Mouse (Mus musculus) stomach, embryonic 16.5 days (tissue): Measurements from ENCODE around the gene Tec. TPM values are rescaled to one million over a fixed set of nuclear protein-coding genes. Genes with fewer than 3 reads are reported as not detected.

Experiments used
- ATAC-seq: fragments of 200-750 bp; cut with Nextera tagmentation; 2 replicates; pipeline ENCODE4 v1.8.0; 2017; ENCODE audit warnings: moderate number of reproducible peaks, moderate TSS enrichment; ENCODE audit not compliant: insufficient read depth, low FRiP score
- H3K27ac ChIP-seq: fragments of 300-500 bp; sonication (generic); 2 replicates; pipeline ENCODE4 v1.5.1; 2014; ENCODE audit warnings: low read length
- H3K27me3 ChIP-seq: fragments of 300-500 bp; sonication (generic); 2 replicates; pipeline ENCODE4 v1.6.1; 2014; ENCODE audit warnings: low read length, control low read depth, mixed read lengths; ENCODE audit not compliant: control insufficient read depth, insufficient read depth
- H3K36me3 ChIP-seq: fragments of 300-500 bp; sonication (generic); 2 replicates; pipeline ENCODE4 v1.6.1; 2014; ENCODE audit warnings: low read length; ENCODE audit not compliant: control insufficient read depth, insufficient read depth
- H3K4me1 ChIP-seq: fragments of 300-500 bp; sonication (generic); 2 replicates; pipeline ENCODE4 v1.6.1; 2014; ENCODE audit warnings: low read length, control low read depth, mixed read lengths; ENCODE audit not compliant: control insufficient read depth, insufficient read depth
- H3K4me2 ChIP-seq: fragments of 300-500 bp; sonication (generic); 2 replicates; pipeline ENCODE4 v1.6.1; 2014; ENCODE audit warnings: low read depth, low read length, mixed read lengths
- H3K4me3 ChIP-seq: fragments of 300-500 bp; sonication (generic); replicated peaks from 2 replicates; pipeline ENCODE4 v1.5.1; 2014; ENCODE audit warnings: mild to moderate bottlenecking, low read length
- H3K9ac ChIP-seq: fragments of 300-500 bp; sonication (generic); 2 replicates; pipeline ENCODE4 v1.6.1; 2014; ENCODE audit warnings: low read length
- H3K9me3 ChIP-seq: fragments of 300-500 bp; sonication (generic); replicated peaks from 2 replicates; pipeline ENCODE4 v1.6.1; 2016; ENCODE audit warnings: low read length, control low read depth; ENCODE audit not compliant: control insufficient read depth
- WGBS: fragments of 180-500 bp; shearing (Covaris S2); extraction: QIAGEN DNeasy Blood & Tissue Kit; methylation state at CpG from one replicate; pipeline ENCODE4 v1.1.7; 2014; 5-methylcytosine and 5-hydroxymethylcytosine counted together
- polyA plus RNA-seq: library from polyadenylated mRNA; unstranded; fragments of >200 nt; fragmentation: Nextera tagmentation; extraction: Ambion mirVana; gene quantifications from 2 replicates; pipeline ENCODE4 v1.2.1, GENCODE M21; 2015

Tec gene
- polyA plus RNA-seq, 1 experiment from 2014 or later = 12.5 TPM

DNA sequence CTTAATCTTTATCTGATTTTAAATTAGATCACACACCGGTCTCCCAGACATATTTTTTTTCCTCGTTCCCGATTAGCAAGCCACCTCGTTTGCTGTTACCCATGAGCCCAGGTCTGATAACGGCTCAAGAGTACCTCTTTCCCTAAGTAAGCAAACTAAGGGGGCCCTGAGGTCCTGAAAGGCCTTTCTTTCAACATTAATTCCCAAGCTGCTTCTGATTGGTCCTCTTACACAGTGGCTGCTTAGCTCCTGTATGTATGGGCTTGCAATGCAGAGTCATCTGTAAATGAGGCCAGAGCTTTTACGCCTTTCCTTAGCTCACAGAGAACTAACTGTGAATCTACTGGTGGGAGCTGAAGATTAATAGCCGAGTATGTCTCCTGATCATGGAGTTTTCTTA is 131.4 kb downstream of the Tec start:
- no peak overlapping the region for H3K4me2 ChIP-seq
- 42% methylated on average over 7 of the region's 7 CpGs for WGBS
- no peaks in the 10 kb centered on the region for H3K9me3 ChIP-seq
- no peak overlapping the region for H3K9ac ChIP-seq
- no peaks in the 10 kb centered on the region for H3K4me1 ChIP-seq
- no peaks in the 10 kb centered on the region for H3K36me3 ChIP-seq
- no peaks in the 10 kb centered on the region for H3K27me3 ChIP-seq
- no peak for ATAC-seq
- H3K4me3 ChIP-seq = no peak overlapping the region
- no peak overlapping the region for H3K27ac ChIP-seq

DNA sequence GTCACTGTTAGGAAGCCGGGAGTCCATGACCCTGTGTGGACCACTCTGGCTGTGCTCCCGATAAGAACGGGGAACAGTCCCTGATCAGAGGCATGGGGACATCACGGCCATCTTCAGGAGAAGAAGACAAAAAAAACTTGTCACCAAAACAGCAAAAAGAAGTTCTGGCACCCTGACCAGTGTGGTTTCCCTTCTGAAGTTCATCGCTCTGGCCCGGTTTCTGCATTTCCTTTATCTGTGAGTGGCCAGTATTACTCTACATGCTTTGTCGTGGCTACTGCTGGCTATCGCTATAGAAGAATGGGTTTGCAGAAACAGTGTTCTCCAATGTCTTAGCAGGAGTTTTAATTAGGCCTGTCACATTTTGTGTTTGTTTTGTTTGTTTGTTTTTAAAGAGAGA is 131.8 kb downstream of the Tec start:
- no peaks in the 10 kb centered on the region for H3K4me1 ChIP-seq

DNA sequence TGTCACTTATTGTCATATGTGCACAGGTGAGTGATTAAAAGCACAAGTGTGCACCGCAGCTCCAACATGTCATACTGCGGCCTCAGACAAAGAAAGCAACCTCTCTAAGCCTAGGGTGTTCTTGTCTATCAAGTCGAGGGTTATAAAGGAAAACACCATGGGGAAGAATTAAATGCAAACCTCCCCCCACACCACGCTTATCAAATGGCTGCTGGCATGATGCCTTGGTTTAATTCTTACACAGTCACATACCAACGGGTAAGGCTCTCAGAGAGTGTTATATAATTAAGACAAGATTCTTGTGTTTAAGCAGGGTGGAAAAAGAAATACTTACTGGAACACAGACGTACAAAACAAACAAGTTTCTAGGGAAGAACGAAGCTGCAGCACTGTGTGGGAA is 132.5 kb downstream of the Tec start:
- no peak for ATAC-seq
- H3K27me3 ChIP-seq = no peaks in the 10 kb centered on the region

More for the DNA sequence above, 131.8 kb downstream of the Tec start:
- no peak for ATAC-seq
- no peak overlapping the region for H3K4me3 ChIP-seq
- H3K36me3 ChIP-seq = no peaks in the 10 kb centered on the region
- H3K9ac ChIP-seq = no peak overlapping the region
- WGBS = 55% methylated on average over 8 of the region's 8 CpGs
- H3K27ac ChIP-seq = no peak overlapping the region
- H3K27me3 ChIP-seq = no peaks in the 10 kb centered on the region
- no peak overlapping the region for H3K4me2 ChIP-seq
- H3K9me3 ChIP-seq = no peaks in the 10 kb centered on the region

DNA sequence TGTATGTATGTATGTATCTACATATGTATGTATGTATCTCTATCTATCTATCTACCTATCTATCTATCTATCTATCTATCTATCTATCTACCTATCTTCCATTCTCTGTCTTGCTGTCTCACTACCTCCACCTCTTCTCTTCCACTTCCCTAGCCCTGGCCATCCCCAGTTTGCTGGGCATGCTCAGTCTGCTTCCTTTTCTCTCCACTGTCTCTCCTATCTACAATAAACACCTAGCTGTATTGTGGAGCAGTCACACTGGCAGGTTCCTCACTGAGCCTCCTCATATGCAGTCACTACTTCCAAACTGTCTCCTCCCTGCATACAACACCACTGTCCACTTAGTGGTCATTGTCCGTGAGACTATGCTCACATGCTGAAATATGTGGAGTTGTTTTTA is 135.4 kb downstream of the Tec start:
- no peak overlapping the region for H3K4me3 ChIP-seq
- no peaks in the 10 kb centered on the region for H3K27me3 ChIP-seq
- H3K4me2 ChIP-seq = no peak overlapping the region
- H3K9ac ChIP-seq = no peak overlapping the region
- no peak for ATAC-seq
- 83% methylated on average over 1 of the region's 1 CpGs for WGBS
- no peak overlapping the region for H3K27ac ChIP-seq
- no peaks in the 10 kb centered on the region for H3K4me1 ChIP-seq
- H3K9me3 ChIP-seq = no peaks in the 10 kb centered on the region
- H3K36me3 ChIP-seq = no peaks in the 10 kb centered on the region

More for the DNA sequence above, 132.5 kb downstream of the Tec start:
- Histone ChIP-seq H3K4me2 (no peak overlapping the region), H3K4me1 (no peaks in the 10 kb centered on the region), H3K36me3 (no peaks in the 10 kb centered on the region), H3K4me3 (no peak overlapping the region), H3K27ac (no peak overlapping the region), H3K9ac (no peak overlapping the region), H3K9me3 (no peaks in the 10 kb centered on the region)
- WGBS = 60% methylated on average over 7 of the region's 7 CpGs

DNA sequence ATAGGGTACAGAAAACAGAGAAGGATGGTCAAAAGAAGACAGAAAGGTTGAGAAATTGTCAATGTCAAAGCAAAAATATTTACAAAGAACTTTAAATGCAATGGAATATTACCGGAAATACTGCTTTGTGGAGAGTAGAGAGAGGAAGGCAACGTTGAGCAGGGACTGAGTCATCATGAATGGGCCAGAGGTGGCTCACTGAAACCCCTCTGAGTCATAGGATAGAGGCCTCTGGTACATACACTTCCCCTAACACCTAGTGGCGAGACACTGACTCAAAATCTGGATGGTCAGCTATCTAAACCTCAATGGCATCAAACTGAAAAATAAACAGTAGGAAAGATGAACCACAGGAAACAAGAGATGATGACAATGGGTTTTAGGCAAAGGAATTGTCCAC is 142.9 kb downstream of the Tec start:
- H3K9me3 ChIP-seq = no peaks in the 10 kb centered on the region
- no peak for ATAC-seq

DNA sequence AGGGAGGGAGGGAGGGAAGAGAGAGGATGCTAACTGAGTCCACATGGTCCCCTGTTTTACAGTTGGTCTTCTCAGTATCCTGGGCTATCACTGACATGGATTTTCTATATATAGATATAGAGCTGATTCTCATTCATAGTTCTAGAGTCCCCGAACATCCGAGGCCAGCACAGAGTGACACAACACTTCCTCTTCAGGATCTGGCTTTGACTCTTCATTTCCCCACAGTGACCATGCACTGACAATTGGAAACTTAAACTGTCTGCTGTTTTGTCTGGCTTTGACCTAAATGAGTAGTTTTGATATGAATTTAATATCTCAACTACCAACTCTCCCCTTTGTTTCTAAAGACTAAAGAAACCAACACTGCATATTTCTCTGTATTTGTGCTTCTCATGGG is 144.9 kb downstream of the Tec start:
- Histone ChIP-seq H3K9me3 (no peaks in the 10 kb centered on the region), H3K27me3 (no peaks in the 10 kb centered on the region), H3K9ac (no peak overlapping the region), H3K36me3 (no peaks in the 10 kb centered on the region), H3K4me2 (no peak overlapping the region), H3K4me3 (no peak overlapping the region), H3K4me1 (no peaks in the 10 kb centered on the region), H3K27ac (no peak overlapping the region)
- WGBS = 61% methylated on average over 2 of the region's 2 CpGs
- no peak for ATAC-seq

More for the DNA sequence above, 142.9 kb downstream of the Tec start:
- no peak overlapping the region for H3K9ac ChIP-seq
- H3K4me3 ChIP-seq = no peak overlapping the region
- H3K27ac ChIP-seq = no peak overlapping the region
- H3K4me2 ChIP-seq = no peak overlapping the region
- H3K4me1 ChIP-seq = no peaks in the 10 kb centered on the region
- no peaks in the 10 kb centered on the region for H3K27me3 ChIP-seq
- no peaks in the 10 kb centered on the region for H3K36me3 ChIP-seq
- 74% methylated on average over 3 of the region's 3 CpGs for WGBS

DNA sequence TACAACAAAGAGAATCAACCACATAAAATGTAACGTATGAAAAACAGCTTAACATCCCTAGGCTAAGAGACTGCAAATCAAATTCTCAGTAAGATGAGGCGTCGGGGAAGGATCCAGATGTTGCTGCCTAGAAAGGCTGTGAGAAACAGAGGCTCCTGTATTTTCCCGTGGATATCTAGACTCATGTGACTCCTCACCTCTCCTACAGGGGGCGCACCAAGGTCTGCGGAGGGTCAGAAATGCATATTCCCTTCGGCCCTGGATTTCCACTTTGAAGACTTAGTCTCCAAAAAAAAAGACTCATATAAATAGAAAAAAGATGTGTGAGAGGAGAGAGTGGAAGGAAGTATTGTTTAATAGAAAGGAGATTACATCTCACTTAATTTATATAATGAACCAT is 147.7 kb downstream of the Tec start:
- Histone ChIP-seq H3K4me2 (no peak overlapping the region), H3K27me3 (no peaks in the 10 kb centered on the region), H3K4me1 (no peaks in the 10 kb centered on the region), H3K36me3 (no peaks in the 10 kb centered on the region), H3K9ac (no peak overlapping the region), H3K9me3 (no peaks in the 10 kb centered on the region), H3K27ac (no peak overlapping the region), H3K4me3 (no peak overlapping the region)
- 61% methylated on average over 7 of the region's 7 CpGs for WGBS
- no peak for ATAC-seq

DNA sequence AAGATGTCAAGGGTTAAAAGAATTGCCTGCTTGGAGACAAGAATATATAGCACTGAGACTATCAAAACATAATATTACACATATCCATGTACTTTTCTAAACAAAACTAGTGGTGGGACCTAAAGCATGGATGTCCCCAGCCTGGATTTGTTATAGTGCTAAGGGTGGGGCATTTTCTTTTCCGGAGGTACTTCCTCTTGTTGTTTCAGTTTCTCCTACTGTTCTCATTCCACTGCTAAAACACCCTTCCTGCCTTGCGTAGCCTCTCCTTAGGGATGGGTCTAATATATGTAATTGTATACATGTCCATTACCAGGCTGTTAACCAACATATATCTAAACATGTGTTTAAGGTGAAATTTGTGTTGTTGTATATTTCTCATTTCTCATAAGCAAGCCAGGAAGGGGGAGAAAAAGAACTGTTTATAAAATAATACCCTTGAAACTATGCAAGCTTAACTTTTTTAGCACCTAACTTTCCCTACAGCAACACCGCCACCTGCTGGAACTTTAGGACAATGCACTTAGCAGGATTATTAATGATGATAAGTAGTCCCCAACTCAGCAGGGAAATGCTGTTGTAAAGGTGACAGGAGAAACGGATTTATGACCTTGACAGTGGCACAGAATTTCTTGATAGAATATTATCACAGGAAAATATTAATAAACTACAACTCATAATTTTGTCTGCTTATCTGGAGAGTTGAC is 157.6 kb downstream of the Tec start:
- H3K4me3 ChIP-seq = no peak overlapping the region
- 23% methylated on average over 4 of the region's 4 CpGs for WGBS
- no peaks in the 10 kb centered on the region for H3K9me3 ChIP-seq
- no peak overlapping the region for H3K27ac ChIP-seq
- no peaks in the 10 kb centered on the region for H3K4me1 ChIP-seq
- no peaks in the 10 kb centered on the region for H3K36me3 ChIP-seq
- no peaks in the 10 kb centered on the region for H3K27me3 ChIP-seq
- no peak overlapping the region for H3K9ac ChIP-seq
- 0 out of 2 replicates have a peak, but pooled peaks have one; percentile 29 for ATAC-seq
- H3K4me2 ChIP-seq = no peak overlapping the region

DNA sequence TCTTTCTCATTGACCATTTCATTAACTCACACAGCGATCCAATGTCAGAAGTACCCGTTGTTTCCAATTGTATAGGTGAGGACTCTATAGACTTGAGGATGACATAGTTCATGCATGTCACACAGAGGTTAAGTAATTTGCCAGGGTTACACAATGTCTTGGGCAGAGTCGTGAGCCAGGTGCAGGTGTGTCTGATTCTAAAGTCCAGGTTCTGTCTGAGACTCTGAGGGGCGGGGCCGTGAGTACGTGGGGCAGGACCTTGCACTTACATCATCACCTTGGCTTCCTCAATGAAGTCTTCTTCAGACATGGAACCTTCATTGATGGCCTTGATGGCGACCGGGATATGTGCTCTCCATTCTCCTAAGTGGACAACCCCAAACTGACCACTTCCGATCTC is 158.3 kb downstream of the Tec start:
- Histone ChIP-seq H3K4me3 (no peak overlapping the region), H3K4me2 (no peak overlapping the region), H3K36me3 (no peaks in the 10 kb centered on the region), H3K27me3 (no peaks in the 10 kb centered on the region), H3K4me1 (no peaks in the 10 kb centered on the region), H3K9ac (no peak overlapping the region), H3K27ac (no peak overlapping the region), H3K9me3 (no peaks in the 10 kb centered on the region)
- 81% methylated on average over 9 of the region's 9 CpGs for WGBS
- ATAC-seq = peak; percentile 72; the same call in 1 of the 2 replicates
